Mouse (Mus musculus): ENCODE data around the gene Cul3. TPM values are rescaled to one million over a fixed set of nuclear protein-coding genes. Genes with fewer than 3 reads are reported as not detected.
"Not testable (repeated sequence)": the region's sequence is repeated elsewhere in the genome, so short reads cannot be mapped to it uniquely, and the experiment has no call there.

Gene Cul3
- polyA plus RNA-seq, 1 experiment from 2014 or later, result 57.0 TPM

GRCm38 (mm10) chr1:80362946-80363345 is 22.7 kb upstream of the Cul3 start:
- Histone ChIP-seq H3K27me3 (ENCODE audit: control insufficient read depth, insufficient read depth, low read length) (no peaks in the 10 kb centered on the region), H3K36me3 (ENCODE audit: control insufficient read depth, insufficient read depth, low read length) (no peaks in the 10 kb centered on the region), H3K27ac (ENCODE audit: low read length) (no peak overlapping the region), H3K9me3 (ENCODE audit: control insufficient read depth, low read depth, low read length) (no peaks in the 10 kb centered on the region), H3K4me1 (ENCODE audit: control insufficient read depth, insufficient read depth, low read length) (no peaks in the 10 kb centered on the region), H3K4me2 (replicated peaks; ENCODE audit: low read depth, low read length) (no peak overlapping the region), H3K9ac (replicated peaks; ENCODE audit: low read depth, low read length) (no peak overlapping the region), H3K4me3 (ENCODE audit: low read depth, low read length) (no peak overlapping the region)
- WGBS, result 81% methylated on average over 2 of the region's 2 CpGs
- no peak for ATAC-seq (ENCODE audit: insufficient number of reproducible peaks, insufficient read depth, low FRiP score, low read depth)

DNA sequence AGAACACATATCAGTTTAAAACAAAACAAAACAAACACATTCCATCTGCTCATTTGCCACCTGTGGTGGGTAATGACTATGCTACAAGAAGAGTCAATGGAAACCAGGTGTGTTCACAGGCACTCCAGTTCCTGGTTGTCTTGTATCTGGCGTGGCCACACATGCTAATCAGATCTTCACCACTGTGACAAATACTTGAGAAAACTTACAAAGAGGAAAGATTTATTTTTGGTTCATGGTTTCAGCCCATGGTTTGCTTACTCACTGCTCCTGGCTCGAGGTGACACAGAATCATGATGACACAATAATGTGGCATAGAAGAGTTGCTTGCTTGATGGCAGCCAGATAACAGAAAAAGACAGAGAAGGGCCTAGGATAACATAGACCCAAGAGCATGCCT is 22.1 kb upstream of the Cul3 start:
- 64% methylated on average over 2 of the region's 2 CpGs for WGBS
- Histone ChIP-seq H3K9me3 (ENCODE audit: control insufficient read depth, low read depth, low read length) (no peaks in the 10 kb centered on the region), H3K4me2 (replicated peaks; ENCODE audit: low read depth, low read length) (no peak overlapping the region), H3K4me1 (ENCODE audit: control insufficient read depth, insufficient read depth, low read length) (no peaks in the 10 kb centered on the region), H3K4me3 (ENCODE audit: low read depth, low read length) (no peak overlapping the region), H3K27me3 (ENCODE audit: control insufficient read depth, insufficient read depth, low read length) (no peaks in the 10 kb centered on the region), H3K9ac (replicated peaks; ENCODE audit: low read depth, low read length) (no peak overlapping the region), H3K36me3 (ENCODE audit: control insufficient read depth, insufficient read depth, low read length) (no peaks in the 10 kb centered on the region), H3K27ac (ENCODE audit: low read length) (no peak overlapping the region)
- no peak for ATAC-seq (ENCODE audit: insufficient number of reproducible peaks, insufficient read depth, low FRiP score, low read depth)

DNA sequence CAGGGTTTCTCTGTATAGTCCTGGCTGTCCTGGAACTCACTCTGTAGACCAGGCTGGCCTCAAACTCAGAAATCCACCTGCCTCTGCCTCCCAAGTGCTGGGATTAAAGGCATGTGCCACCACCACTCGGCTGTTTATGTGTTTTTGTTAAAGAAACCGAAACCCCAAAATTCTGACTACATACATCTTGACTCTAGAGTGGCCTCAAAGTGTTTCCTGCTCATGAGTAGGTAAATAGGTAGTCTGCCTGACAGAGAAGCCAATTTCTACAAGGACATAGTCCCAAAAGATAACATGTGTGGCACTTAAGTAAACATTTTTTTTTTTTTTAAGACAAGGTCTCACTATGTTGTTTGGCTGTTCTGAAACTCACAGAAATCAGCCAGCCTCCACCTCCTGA is 21.5 kb upstream of the Cul3 start:
- H3K9ac ChIP-seq (replicated peaks; ENCODE audit: low read depth, low read length); H3K27me3 ChIP-seq (ENCODE audit: control insufficient read depth, insufficient read depth, low read length); H3K4me1 ChIP-seq (ENCODE audit: control insufficient read depth, insufficient read depth, low read length); H3K9me3 ChIP-seq (ENCODE audit: control insufficient read depth, low read depth, low read length); H3K4me2 ChIP-seq (replicated peaks; ENCODE audit: low read depth, low read length); H3K4me3 ChIP-seq (ENCODE audit: low read depth, low read length); ATAC-seq (ENCODE audit: insufficient number of reproducible peaks, insufficient read depth, low FRiP score, low read depth); H3K36me3 ChIP-seq (ENCODE audit: control insufficient read depth, insufficient read depth, low read length); H3K27ac ChIP-seq (ENCODE audit: low read length): not testable (repeated sequence)
- WGBS, result 86% methylated on average over 2 of the region's 2 CpGs

DNA sequence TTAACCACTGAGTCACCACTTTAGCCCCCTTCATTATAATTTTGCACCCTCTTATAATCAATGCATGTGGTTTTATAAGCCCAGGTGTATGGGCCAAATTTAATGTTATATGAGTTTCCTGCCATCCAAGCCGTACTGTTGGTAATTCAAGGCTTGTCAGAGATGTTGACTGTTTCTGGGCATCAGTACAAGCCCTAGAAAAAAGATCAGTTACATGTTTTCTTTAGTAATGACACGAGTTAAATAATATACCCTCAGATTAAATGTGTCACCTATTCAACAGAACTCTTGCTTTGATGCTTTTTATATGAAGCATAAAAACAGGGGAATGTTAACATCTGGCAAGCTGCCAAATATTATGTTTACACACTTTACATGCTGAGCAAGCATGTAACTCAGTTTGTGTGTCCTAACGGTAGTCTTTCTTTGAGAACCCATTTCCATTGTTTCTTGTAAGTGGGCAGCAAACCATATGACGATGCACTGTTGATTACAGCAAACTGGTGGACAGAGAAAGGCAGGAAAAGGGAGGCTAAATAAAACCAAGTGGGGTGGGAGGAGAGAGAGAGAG is 19.8 kb upstream of the Cul3 start:
- WGBS, result 42% methylated on average over 4 of the region's 4 CpGs
- Histone ChIP-seq H3K4me2 (replicated peaks; ENCODE audit: low read depth, low read length) (no peak overlapping the region), H3K4me1 (ENCODE audit: control insufficient read depth, insufficient read depth, low read length) (no peaks in the 10 kb centered on the region), H3K9me3 (ENCODE audit: control insufficient read depth, low read depth, low read length) (no peaks in the 10 kb centered on the region), H3K27ac (ENCODE audit: low read length) (no peak overlapping the region), H3K9ac (replicated peaks; ENCODE audit: low read depth, low read length) (no peak overlapping the region), H3K4me3 (ENCODE audit: low read depth, low read length) (no peak overlapping the region), H3K27me3 (ENCODE audit: control insufficient read depth, insufficient read depth, low read length) (no peaks in the 10 kb centered on the region), H3K36me3 (ENCODE audit: control insufficient read depth, insufficient read depth, low read length) (no peaks in the 10 kb centered on the region)
- ATAC-seq (ENCODE audit: insufficient number of reproducible peaks, insufficient read depth, low FRiP score, low read depth), result no peak

GRCm38 (mm10) chr1:80340061-80340435 is 232 bp downstream of the Cul3 start:
- Histone ChIP-seq H3K9me3 (ENCODE audit: control insufficient read depth, low read depth, low read length) (no peaks in the 10 kb centered on the region), H3K4me3 (ENCODE audit: low read depth, low read length) (peak overlapping the region; percentile 84), H3K4me1 (ENCODE audit: control insufficient read depth, insufficient read depth, low read length) (peaks cover 8% of the 10 kb centered on the region), H3K36me3 (ENCODE audit: control insufficient read depth, insufficient read depth, low read length) (no peaks in the 10 kb centered on the region), H3K9ac (replicated peaks; ENCODE audit: low read depth, low read length) (peak overlapping the region; percentile 97), H3K27me3 (ENCODE audit: control insufficient read depth, insufficient read depth, low read length) (no peaks in the 10 kb centered on the region), H3K27ac (ENCODE audit: low read length) (peak overlapping the region; percentile 98), H3K4me2 (replicated peaks; ENCODE audit: low read depth, low read length) (peak overlapping the region; percentile 79)
- under 1% methylated on average over 35 of the region's 59 CpGs for WGBS
- ATAC-seq (ENCODE audit: insufficient number of reproducible peaks, insufficient read depth, low FRiP score, low read depth), result peak; percentile 4; the same call in 1 of the 2 replicates

DNA sequence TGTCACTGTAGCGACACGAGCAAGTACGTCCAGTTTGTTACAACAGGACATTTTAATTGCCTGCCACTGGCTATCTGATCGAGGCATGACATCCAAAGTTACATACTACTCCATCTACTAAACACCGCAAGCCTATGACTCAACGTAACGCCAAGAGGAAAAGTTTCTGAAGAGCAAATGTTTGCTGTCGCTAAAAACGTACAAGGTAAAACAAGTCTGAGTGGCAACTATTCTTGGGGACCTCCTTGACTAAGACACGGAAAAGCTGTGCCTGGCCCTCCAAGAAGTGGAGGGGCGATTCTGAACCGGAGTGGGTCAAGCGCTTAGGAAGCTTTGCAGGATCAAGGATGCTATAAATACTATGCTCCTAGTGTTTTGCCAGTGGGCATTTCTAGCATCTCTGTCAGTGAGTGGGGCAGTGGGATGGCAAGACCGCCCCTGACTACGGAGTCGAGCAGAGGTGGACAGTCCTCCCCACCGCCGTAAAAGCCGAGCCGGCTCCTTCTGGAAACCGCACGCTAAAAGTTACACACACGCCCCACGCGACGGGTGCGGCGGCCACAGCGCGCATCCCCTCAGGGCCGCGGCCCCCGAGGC is 757 bp downstream of the Cul3 start:
- no peaks in the 10 kb centered on the region for H3K9me3 ChIP-seq (ENCODE audit: control insufficient read depth, low read depth, low read length)
- H3K4me1 ChIP-seq (ENCODE audit: control insufficient read depth, insufficient read depth, low read length), result peaks cover 8% of the 10 kb centered on the region
- peak overlapping the region; percentile 97 for H3K9ac ChIP-seq (replicated peaks; ENCODE audit: low read depth, low read length)
- under 1% methylated on average over 33 of the region's 33 CpGs for WGBS
- no peaks in the 10 kb centered on the region for H3K36me3 ChIP-seq (ENCODE audit: control insufficient read depth, insufficient read depth, low read length)
- H3K4me2 ChIP-seq (replicated peaks; ENCODE audit: low read depth, low read length), result peak overlapping the region; percentile 79
- H3K4me3 ChIP-seq (ENCODE audit: low read depth, low read length), result peak overlapping the region; percentile 84
- no peak; the same call in 1 of the 2 replicates for ATAC-seq (ENCODE audit: insufficient number of reproducible peaks, insufficient read depth, low FRiP score, low read depth)
- H3K27me3 ChIP-seq (ENCODE audit: control insufficient read depth, insufficient read depth, low read length), result no peaks in the 10 kb centered on the region
- peak overlapping the region; percentile 98 for H3K27ac ChIP-seq (ENCODE audit: low read length)

GRCm38 (mm10) chr1:80338398-80338797 is 1.9 kb downstream of the Cul3 start:
- H3K27me3 ChIP-seq (ENCODE audit: control insufficient read depth, insufficient read depth, low read length), result no peaks in the 10 kb centered on the region
- H3K36me3 ChIP-seq (ENCODE audit: control insufficient read depth, insufficient read depth, low read length), result no peaks in the 10 kb centered on the region
- 2% methylated on average over 1 of the region's 1 CpGs for WGBS
- H3K27ac ChIP-seq (ENCODE audit: low read length), result no peak overlapping the region
- H3K4me3 ChIP-seq (ENCODE audit: low read depth, low read length), result peak overlapping the region; percentile 84
- peaks cover 8% of the 10 kb centered on the region for H3K4me1 ChIP-seq (ENCODE audit: control insufficient read depth, insufficient read depth, low read length)
- H3K9me3 ChIP-seq (ENCODE audit: control insufficient read depth, low read depth, low read length), result no peaks in the 10 kb centered on the region
- H3K9ac ChIP-seq (replicated peaks; ENCODE audit: low read depth, low read length), result no peak overlapping the region; the same call in 1 of the 2 replicates
- H3K4me2 ChIP-seq (replicated peaks; ENCODE audit: low read depth, low read length), result peak overlapping the region; percentile 79
- ATAC-seq (ENCODE audit: insufficient number of reproducible peaks, insufficient read depth, low FRiP score, low read depth), result no peak

DNA sequence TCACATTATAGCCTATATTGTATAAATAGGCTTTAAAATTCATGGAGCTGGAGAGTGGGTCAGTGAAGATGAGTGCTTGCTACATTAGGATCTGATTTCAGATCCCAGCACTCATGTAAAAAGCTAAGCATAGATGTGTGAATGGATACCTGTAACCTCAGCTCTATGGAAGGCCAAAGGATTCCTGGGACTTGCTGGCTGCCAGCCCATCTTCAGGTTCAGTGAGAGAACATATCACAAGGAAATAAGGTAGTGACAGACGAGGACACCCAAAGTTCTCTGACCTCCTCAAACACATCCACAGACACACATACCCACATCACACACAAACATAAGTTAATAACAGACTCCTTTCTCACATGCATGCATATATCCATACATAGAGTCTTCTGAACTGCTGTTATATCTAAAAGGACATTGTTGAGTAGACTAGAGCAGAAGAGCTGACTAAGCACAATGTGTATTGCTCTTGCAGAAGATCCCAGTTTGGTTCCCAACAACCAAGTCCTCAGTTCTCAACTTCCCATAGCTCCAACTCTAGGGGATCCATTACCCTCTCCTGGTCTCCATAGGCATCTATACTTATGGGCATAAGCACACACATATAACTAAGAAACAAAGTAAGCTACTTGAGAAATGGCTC is 4.4 kb downstream of the Cul3 start:
- H3K9me3 ChIP-seq (ENCODE audit: control insufficient read depth, low read depth, low read length), result no peaks in the 10 kb centered on the region
- H3K36me3 ChIP-seq (ENCODE audit: control insufficient read depth, insufficient read depth, low read length), result no peaks in the 10 kb centered on the region
- H3K27ac ChIP-seq (ENCODE audit: low read length), result no peak overlapping the region
- no peak overlapping the region for H3K4me3 ChIP-seq (ENCODE audit: low read depth, low read length)
- H3K4me1 ChIP-seq (ENCODE audit: control insufficient read depth, insufficient read depth, low read length), result peaks cover 10% of the 10 kb centered on the region
- no peak overlapping the region for H3K9ac ChIP-seq (replicated peaks; ENCODE audit: low read depth, low read length)
- WGBS, result 76% methylated on average over 1 of the region's 1 CpGs
- ATAC-seq (ENCODE audit: insufficient number of reproducible peaks, insufficient read depth, low FRiP score, low read depth), result no peak
- no peak overlapping the region for H3K4me2 ChIP-seq (replicated peaks; ENCODE audit: low read depth, low read length)
- no peaks in the 10 kb centered on the region for H3K27me3 ChIP-seq (ENCODE audit: control insufficient read depth, insufficient read depth, low read length)

Measured in stomach, embryonic 14.5 days (tissue).